Mouse (Mus musculus) cerebellum, postnatal 14 days (tissue): Measurements from ENCODE around the gene Ppp1cc.
"Not testable (repeated sequence)": the region's sequence is repeated elsewhere in the genome, so short reads cannot be mapped to it uniquely, and the experiment has no call there.

ENCODE experiments used
- DNase-seq, 2 experiments: peaks; one replicate each; pipeline ENCODE4 v3.0.0; 2021; ENCODE audit warnings: mixed read lengths in 2 of 2

Gene Ppp1cc

DNA sequence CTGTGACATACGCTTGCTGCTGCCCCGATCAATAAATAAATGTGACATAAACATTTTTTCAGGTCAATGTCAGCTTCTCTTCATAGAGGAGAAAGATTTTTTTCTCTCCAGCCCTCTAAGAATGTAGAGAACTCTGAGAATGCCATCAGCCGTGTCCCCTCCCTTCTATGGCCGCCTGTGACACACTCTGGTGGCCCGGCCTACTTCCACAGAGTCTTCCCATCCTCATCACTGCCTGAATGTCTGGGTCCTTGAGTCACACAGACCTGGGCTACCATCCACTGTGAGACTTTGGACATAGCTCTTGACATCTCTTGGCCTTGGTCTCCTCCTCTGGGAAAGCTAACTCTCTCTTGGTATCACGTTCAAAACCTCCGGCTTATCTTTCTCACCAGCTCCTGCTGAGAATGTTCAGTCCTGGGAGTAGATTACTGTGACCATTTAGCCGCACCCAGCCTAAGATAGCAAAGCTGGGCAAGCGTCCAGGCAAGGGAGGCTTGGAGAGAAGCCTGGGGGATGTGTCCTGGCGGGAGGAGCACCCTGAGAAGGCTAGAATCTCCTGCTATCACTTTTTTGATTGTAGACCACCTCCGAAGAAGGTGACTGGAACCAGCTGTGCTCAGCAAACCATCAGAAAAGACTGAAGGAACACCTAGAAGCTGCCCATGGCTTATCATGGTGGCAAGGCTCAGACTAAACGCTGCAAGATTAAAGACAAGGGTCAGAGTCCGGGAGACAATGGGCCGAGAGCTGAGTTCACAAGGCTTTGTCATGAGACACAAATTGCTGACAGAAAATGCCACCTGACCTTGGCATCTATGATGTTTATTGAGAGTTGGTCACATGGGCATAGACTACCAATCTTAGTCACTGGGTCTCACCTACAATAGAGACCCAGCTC, 21.3 kb upstream of the Ppp1cc start:
- no peak for DNase-seq

DNA sequence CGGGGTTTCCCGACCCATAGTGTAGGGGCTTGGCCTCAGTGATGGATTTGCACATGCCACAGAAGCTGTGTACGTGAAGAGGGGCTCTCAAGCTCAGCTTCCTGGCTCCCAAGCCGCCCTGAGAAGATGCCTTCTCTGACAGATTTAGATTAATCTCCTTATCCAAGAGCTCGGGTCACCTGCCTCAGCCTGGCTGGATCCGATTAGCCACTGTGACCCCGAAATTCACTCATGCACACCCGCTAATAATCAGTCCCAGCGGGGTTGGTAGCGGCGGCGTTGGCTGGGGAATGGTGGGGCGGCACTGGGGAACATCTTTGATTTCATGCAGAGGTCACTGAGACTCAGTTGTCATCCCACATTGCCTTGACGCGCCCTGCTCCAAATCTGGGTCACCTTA, 19.2 kb upstream of the Ppp1cc start:
- DNase-seq = no peak

DNA sequence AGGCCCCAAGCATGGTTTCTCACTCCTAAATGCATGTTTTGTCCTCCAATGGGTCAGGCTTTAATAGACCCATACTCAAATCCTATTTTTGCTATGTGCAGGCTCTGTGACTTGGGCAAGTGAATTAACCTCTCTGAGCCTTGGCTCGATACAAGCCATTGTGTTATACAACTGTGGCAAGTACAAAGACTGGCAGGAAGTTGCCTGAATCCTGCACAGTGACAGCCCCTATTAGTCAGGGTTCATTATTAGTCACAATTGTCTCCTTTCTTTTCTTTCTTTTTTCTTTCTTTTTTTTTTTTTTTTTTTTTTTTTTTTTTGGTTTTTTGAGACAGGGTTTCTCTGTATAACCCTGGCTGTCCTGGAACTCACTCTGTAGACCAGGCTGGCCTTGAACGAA, 18.3 kb upstream of the Ppp1cc start:
- DNase-seq = not testable (repeated sequence)

GRCm38 (mm10) chr5:122140723-122141122, 17.4 kb upstream of the Ppp1cc start, which contains the start of gene Ccdc63:
TSS of gene Ccdc63 (minus strand) at chr5:122140823.
- no peak for DNase-seq

GRCm38 (mm10) chr5:122142230-122142992, 15.7 kb upstream of the Ppp1cc start:
- DNase-seq = peak; percentile 46 to 79

GRCm38 (mm10) chr5:122143543-122143942, 14.5 kb upstream of the Ppp1cc start:
- DNase-seq = peak in 1 of 2 experiments; percentile 19

GRCm38 (mm10) chr5:122144825-122145224, 13.3 kb upstream of the Ppp1cc start:
- no peak for DNase-seq

DNA sequence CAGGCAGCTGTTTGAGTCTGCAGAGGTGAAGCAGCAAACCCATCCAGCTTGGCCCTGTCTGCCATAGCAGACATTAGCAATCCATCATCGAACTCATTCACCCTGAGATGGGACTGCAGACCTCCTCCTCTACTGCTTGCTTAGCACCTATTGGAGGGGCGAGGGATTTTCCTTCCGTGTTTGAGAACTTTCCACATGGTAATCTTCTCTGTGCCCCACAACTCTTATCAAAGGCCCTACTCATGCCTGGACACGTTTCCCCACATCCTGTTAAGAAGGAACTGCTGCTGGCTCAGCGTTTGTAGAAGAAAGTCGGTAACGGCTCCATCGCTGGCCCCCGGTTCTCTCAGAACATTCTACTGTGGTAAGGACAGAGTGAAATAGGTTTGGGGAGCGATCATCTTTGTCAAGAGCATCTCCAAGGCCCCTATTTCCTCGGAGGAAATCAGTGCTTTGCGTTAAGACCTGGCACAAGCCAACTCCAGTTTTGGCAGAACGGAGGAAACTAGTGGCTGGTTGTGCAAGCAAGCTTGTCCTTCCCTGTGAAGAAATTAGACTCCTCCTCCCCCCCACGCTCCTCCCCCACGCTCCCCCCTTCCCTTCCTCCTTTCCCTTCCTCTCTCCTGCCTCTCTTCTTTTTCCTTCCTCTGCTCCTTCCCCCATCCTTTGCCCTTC, 12.6 kb upstream of the Ppp1cc start:
- DNase-seq = peak in 1 of 2 experiments; percentile 3

- DNase-seq = peak in 1 of 2 experiments; percentile 12
Measured at GRCm38 (mm10) chr5:122146056-122146580, 12.0 kb upstream of the Ppp1cc start.

DNA sequence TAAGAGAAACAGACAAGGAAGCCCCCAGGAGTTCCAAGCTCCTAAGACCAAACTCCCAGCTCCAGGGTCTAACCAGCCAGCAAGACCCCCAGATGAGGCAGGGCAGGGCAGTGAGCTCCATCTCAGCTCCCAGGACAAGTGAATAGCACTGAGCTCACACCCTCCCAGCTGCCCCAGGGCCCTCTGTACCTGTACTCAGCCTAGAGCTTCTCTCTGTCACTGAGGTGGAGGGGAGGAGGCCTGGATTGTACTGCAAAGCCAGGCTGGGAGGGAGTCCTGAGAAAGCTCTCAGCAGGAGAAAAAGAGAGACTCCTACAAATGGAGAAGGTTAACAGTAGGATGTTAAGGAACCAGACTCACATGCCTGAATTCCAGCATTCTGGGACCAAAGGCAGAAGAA, 11.5 kb upstream of the Ppp1cc start:
- DNase-seq = no peak

DNA sequence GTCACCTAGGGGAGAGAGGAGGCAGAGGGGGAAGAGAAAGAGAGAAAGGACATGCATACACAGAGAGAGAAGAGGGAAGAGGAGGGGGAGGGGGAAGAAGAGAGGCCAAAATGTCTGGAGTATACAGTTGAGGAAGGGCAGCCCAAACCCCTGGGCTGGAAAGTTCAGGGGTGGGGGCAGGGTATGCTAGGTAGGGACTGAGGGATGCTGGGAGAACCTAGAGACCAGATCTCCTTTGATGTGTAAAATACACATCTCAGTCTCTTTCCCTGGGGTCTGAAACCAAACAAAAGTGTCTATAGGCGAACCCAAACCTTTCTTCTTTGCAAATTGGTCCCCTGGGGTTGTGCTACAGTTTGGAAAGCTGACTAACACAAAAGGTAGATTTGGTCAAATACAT, 10.0 kb upstream of the Ppp1cc start:
- no peak for DNase-seq

DNA sequence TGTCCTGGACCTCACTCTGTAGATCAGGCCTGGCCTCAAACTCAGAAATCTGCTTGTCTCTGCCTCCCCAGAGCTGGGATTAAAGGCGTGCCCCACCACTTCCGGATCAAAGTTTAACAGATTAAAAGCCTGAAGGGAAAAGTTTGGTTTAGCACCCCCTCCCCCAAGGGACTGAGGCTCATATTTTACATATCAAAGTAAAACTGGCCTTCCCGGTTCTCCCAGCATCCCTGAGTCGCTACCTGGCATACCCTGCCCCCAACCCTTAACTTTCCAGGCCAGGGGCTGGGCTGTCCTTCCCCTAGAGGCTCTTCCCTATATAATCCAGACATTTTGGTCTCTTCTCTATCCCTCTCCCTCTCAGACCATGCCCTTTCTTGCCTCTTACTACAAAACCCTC, 8.8 kb upstream of the Ppp1cc start:
- DNase-seq = no peak

DNA sequence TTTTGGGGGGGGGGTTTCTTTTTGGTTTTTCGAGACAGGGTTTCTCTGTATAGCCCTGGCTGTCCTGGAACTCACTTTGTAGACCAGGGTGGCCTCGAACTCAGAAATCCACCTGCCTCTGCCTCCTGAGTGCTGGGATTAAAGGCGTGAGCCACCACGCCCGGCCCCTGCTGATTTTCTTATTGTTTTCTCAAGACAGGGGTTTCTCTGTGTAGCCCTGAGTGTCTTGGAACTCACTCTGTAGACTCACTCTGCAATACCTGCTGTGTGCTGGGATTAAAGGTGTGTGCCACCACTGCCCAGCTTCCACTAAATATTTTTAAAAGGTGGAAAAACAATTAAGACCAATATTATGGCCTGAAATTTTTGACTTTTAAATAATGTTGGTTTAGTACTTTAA, 5.6 kb upstream of the Ppp1cc start:
- not testable (repeated sequence) for DNase-seq

DNA sequence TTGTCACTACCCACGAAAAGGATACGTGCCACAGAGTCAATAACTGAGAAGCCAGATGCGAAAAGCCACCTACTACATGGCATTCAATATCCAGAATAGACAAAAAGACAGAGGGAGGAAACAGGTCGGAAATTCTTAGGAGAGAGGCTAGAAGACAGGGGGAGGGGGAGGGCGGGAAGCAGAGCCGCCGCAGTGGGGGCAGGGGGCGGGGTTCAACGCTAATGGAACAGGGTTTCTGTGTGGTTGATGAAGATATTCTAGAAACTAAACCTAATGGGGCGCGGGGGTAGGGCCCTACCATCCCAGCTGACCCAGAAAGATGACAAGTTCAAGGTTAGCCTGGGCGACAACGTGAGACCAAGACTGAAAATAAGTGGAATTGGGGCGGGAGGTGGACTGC, 4.1 kb upstream of the Ppp1cc start:
- no peak for DNase-seq

DNA sequence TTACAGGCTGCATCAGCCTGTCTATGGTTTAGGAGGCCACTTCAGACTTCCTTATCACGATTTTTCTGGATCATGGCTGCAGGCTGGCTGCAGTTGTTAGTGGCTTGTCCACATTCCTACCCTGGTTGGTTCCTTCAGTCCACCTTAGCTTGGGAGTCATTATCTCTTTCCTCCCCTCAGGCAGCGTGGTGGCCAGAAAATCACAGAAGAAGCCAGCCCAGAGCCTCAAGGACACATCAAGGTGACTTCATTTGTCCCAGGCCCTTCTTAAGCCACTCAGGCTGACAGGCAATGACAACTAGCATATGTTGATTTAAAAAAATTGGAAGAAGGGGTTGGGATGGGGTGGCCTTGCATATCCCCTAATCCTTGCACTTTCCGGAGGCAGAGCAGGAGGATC, 3.3 kb upstream of the Ppp1cc start:
- no peak for DNase-seq

- no peak for DNase-seq
Measured at GRCm38 (mm10) chr5:122155613-122156012, 2.5 kb upstream of the Ppp1cc start.

GRCm38 (mm10) chr5:122156486-122156885, 1.6 kb upstream of the Ppp1cc start:
- peak in 1 of 2 experiments; percentile 28 for DNase-seq

- peak; percentile 57 to 60 for DNase-seq
Measured at GRCm38 (mm10) chr5:122158557-122159515, 758 bp downstream of the Ppp1cc start.

- peak in 1 of 2 experiments; percentile 16 for DNase-seq
Measured at GRCm38 (mm10) chr5:122163194-122163593, 5.1 kb downstream of the Ppp1cc start.

DNA sequence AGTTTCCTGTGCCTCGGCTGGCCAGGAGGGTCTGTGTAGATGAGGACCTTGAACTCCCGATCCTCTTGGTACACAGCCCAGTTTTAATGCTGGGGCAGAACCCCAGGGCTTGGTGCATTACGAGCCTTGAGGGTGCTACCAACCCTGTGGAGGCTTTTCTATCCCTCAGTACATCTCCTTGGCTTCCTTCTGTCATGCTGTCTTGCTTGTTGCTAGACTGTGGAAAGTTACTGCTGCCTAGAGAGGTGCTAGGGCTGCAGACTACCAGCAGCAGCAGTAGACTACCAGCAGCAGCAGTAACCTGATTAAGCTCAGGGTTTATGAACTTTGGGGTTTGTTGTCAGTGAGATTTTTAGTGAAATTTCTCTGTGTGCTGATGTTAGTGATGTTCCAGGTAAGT, 5.9 kb downstream of the Ppp1cc start:
- no peak for DNase-seq

- DNase-seq = peak; percentile 67 to 71
Measured at GRCm38 (mm10) chr5:122165233-122165915, 7.3 kb downstream of the Ppp1cc start.
